Mouse (Mus musculus): ENCODE measurements around the gene Ulbp1.
"Not testable (repeated sequence)": the region's sequence is repeated elsewhere in the genome, so short reads cannot be mapped to it uniquely, and the experiment has no call there.

The Ulbp1 gene

GRCm38 (mm10) chr10:7473197-7473889, at the start of gene Ulbp1:
TSS of gene Ulbp1 (minus strand) at chr10:7473638.
- peak; percentile 57 for DNase-seq (ENCODE audit: low spot score)

GRCm38 (mm10) chr10:7498180-7498579, 24.7 kb upstream of the Ulbp1 start:
- DNase-seq (ENCODE audit: low spot score) = not testable (repeated sequence)

GRCm38 (mm10) chr10:7492384-7492783, 18.9 kb upstream of the Ulbp1 start:
- DNase-seq (ENCODE audit: low spot score) = not testable (repeated sequence)

- DNase-seq (ENCODE audit: low spot score) = no peak
Measured at GRCm38 (mm10) chr10:7483650-7484049, 10.2 kb upstream of the Ulbp1 start.

- DNase-seq (ENCODE audit: low spot score) = not testable (repeated sequence)
Measured at GRCm38 (mm10) chr10:7474225-7474624, 787 bp upstream of the Ulbp1 start.

- DNase-seq (ENCODE audit: low spot score) = no peak
Measured at GRCm38 (mm10) chr10:7471664-7472063, 1.8 kb downstream of the Ulbp1 start.

GRCm38 (mm10) chr10:7470457-7470856, 3.0 kb downstream of the Ulbp1 start:
- DNase-seq (ENCODE audit: low spot score) = no peak

GRCm38 (mm10) chr10:7469716-7470414, 3.6 kb downstream of the Ulbp1 start:
- DNase-seq (ENCODE audit: low spot score) = peak; percentile 24

- no peak for DNase-seq (ENCODE audit: low spot score)
Measured at GRCm38 (mm10) chr10:7462006-7462405, 11.4 kb downstream of the Ulbp1 start.

- no peak for DNase-seq (ENCODE audit: low spot score)
Measured at GRCm38 (mm10) chr10:7438928-7439327, 34.5 kb downstream of the Ulbp1 start.

GRCm38 (mm10) chr10:7393143-7394035, 80.0 kb downstream of the Ulbp1 start:
- DNase-seq (ENCODE audit: low spot score) = no peak

GRCm38 (mm10) chr10:7391935-7392930, 81.2 kb downstream of the Ulbp1 start:
- no peak for DNase-seq (ENCODE audit: low spot score)

- DNase-seq (ENCODE audit: low spot score) = no peak
Measured at GRCm38 (mm10) chr10:7391561-7391934, 81.9 kb downstream of the Ulbp1 start.

GRCm38 (mm10) chr10:7391108-7391507, 82.3 kb downstream of the Ulbp1 start:
- no peak for DNase-seq (ENCODE audit: low spot score)
